Mouse (Mus musculus) layer of hippocampus, adult 6 months (tissue): ENCODE data around the gene Triobp. TPM values are rescaled to one million over a fixed set of nuclear protein-coding genes. Genes with fewer than 3 reads are reported as not detected.

Experiments used
- long read RNA-seq, 2 experiments: library from polyadenylated mRNA; unstranded; transcript quantifications; one replicate each; pipeline ENCODE4 v2.0.0; 2019 to 2020
- microRNA-seq: library from miRNA; unstranded; fragments of <30 nt; microRNA quantifications from one replicate; pipeline ENCODE4 v1.2.0, GENCODE M21; 2020
- polyA plus RNA-seq: library from polyadenylated mRNA; unstranded; fragments of <200 nt; fragmentation: Nextera tagmentation; gene quantifications from 2 replicates; pipeline ENCODE4 v1.2.3, GENCODE M21; 2021

Triobp gene
- 4.4 and 5.7 TPM in 2 replicates for polyA plus RNA-seq
- long read RNA-seq, experiment 1, transcript Triobp-201 (14 exons, 2,570 nt) = major isoform, 7 of 7 reads
- long read RNA-seq, experiment 1, partial matches to known transcripts = 0 of 7 reads
- long read RNA-seq, experiment 1, other reads (novel, unspliced or antisense) = 0 of 7 reads
- long read RNA-seq, experiment 2, transcript Triobp-201 (14 exons, 2,570 nt) = major isoform, 10 of 20 reads
- long read RNA-seq, experiment 2, partial matches to known transcripts = 6 of 20 reads
- long read RNA-seq, experiment 2, other reads (novel, unspliced or antisense) = 3 of 20 reads

GRCm38 (mm10) chr15:78947657-78948056, at the start of gene Triobp:
Gene Triobp, plus strand, starts transcription at chr15:78947724.

GRCm38 (mm10) chr15:78899409-78899739, 48.1 kb upstream of the Triobp start, which contains the start of gene Gm49510:
Gene Gm49510, plus strand, starts transcription at chr15:78899667.

GRCm38 (mm10) chr15:78899740-78900584, 47.6 kb upstream of the Triobp start, which contains the start of gene Sh3bp1:
Gene Sh3bp1, plus strand, starts transcription at chr15:78899768.

GRCm38 (mm10) chr15:78913632-78914090, 33.9 kb upstream of the Triobp start, which contains the start of gene Pdxp:
Gene Pdxp, plus strand, starts transcription at chr15:78913919.

GRCm38 (mm10) chr15:78926021-78926919, 21.3 kb upstream of the Triobp start, which contains the start of gene Lgals1:
Gene Lgals1, plus strand, starts transcription at chr15:78926725.

GRCm38 (mm10) chr15:78934784-78935320, 12.7 kb upstream of the Triobp start, which contains the start of gene Nol12:
Gene Nol12, plus strand, starts transcription at chr15:78934933.

DNA sequence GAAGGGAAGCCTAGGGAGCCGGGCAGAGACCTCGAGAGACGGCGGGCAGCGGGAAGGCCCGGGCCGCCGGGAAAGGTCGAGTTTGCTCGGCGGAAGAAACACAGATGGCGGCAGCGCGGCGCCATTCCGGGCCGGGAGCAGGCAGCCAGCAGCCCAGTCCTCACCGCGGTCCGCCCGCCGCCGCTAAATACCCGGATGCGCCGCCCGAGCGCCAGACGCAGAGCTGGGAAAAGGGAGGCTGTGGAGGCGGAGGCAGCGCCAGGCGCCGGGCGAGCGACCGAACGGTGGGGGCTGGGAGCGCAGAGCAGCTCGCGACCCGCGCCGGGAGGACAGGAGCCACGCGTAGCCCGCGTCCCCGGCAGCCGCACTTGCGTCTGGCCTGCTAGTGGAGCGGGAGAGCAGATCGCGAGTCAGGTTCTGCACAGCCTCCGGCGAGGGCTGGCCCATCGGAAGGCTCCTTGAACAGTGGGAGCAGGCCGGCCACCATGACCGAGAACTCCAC, 80.8 kb downstream of the Triobp start, which contains the start of gene H1f0:
Gene H1f0, plus strand, starts transcription at position 214 of the 502 bp plus-strand sequence.

GRCm38 (mm10) chr15:79041585-79041984, 94.1 kb downstream of the Triobp start, which contains the start of gene Galr3:
Gene Galr3, plus strand, starts transcription at chr15:79041885.

Small RNA genes lying within 50 kb of the gene (microRNA-seq; reads per million reads assigned to microRNA genes)
- 0.64 reads per million for gene Mir6956

Other genes with a start within 250 kb of the Triobp start
- gene Elfn2, start 229.0 kb upstream of the Triobp start, polyA plus RNA-seq = 11.8 and 14.8 TPM in 2 replicates
- gene Mfng, start 174.2 kb upstream of the Triobp start, polyA plus RNA-seq = 2.3 and 2.4 TPM in 2 replicates
- 0.82 and 0.97 TPM in 2 replicates for gene Card10, start 144.7 kb upstream of the Triobp start, polyA plus RNA-seq
- gene Cdc42ep1, start 105.1 kb upstream of the Triobp start, polyA plus RNA-seq = 21.1 and 33.4 TPM in 2 replicates
- gene Lgals2, start 92.2 kb upstream of the Triobp start, polyA plus RNA-seq = 0.28 and 0.63 TPM in 2 replicates
- 6.6 and 7.5 TPM in 2 replicates for gene Gga1, start 70.5 kb upstream of the Triobp start, polyA plus RNA-seq
- gene Gm49510, start 48.1 kb upstream of the Triobp start, polyA plus RNA-seq = 0.13 and 0.19 TPM in 2 replicates
- 2.8 and 4.3 TPM in 2 replicates for gene Sh3bp1, start 48.0 kb upstream of the Triobp start, polyA plus RNA-seq
- 117 and 170 TPM in 2 replicates for gene Pdxp, start 33.8 kb upstream of the Triobp start, polyA plus RNA-seq
- 98.4 and 125 TPM in 2 replicates for gene Lgals1, start 21.0 kb upstream of the Triobp start, polyA plus RNA-seq
- gene Nol12, start 12.8 kb upstream of the Triobp start, polyA plus RNA-seq = 43.1 and 48.4 TPM in 2 replicates
- gene H1f0, start 80.7 kb downstream of the Triobp start, polyA plus RNA-seq = 65.5 and 70.9 TPM in 2 replicates
- 0.23 TPM in 2 replicates for gene Galr3, start 94.2 kb downstream of the Triobp start, polyA plus RNA-seq
- 28.0 and 29.8 TPM in 2 replicates for gene Ankrd54, start 115.2 kb downstream of the Triobp start, polyA plus RNA-seq
- 100 and 106 TPM in 2 replicates for gene Eif3l, start 127.5 kb downstream of the Triobp start, polyA plus RNA-seq
- gene Micall1, start 161.2 kb downstream of the Triobp start, polyA plus RNA-seq = 3.3 and 3.8 TPM in 2 replicates
- gene Polr2f, start 193.3 kb downstream of the Triobp start, polyA plus RNA-seq = 156 and 172 TPM in 2 replicates
- gene 1700088E04Rik, start 193.5 kb downstream of the Triobp start, polyA plus RNA-seq = 18.0 and 24.6 TPM in 2 replicates
- gene Sox10, start 217.5 kb downstream of the Triobp start, polyA plus RNA-seq = 8.4 and 10.3 TPM in 2 replicates